Mouse (Mus musculus): ENCODE data around the gene Plk5. TPM values are rescaled to one million over a fixed set of nuclear protein-coding genes. Genes with fewer than 3 reads are reported as not detected.

Gene Plk5
- polyA plus RNA-seq, 1 experiment: 5.9 TPM

DNA sequence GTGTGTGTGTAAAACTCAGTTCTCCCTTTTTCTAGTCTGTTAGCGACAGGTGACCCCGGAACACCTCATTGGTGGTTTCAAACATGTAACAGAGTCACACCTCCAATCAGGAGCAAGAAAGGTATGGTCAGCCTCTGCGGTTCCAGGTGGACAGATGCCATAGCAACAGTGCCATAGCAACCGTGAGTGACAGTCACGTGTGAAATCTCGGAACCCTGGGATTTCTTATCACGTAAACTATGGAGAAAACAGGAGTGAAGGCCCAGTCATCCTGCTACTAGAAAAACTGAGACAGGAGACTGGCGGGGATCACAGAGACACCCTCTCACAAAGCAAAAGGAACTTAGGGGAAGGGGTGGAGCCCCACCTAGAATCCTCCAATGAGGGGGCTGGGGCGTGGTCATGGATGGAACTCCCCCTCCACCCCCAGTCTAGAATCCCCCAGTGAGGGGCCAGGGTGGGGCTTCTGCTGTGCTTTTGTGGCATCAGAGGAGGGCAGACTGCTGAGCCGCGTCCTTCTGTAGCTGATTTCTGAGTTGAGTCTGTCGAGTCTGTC is 15.2 kb downstream of the Plk5 start:
- H3K27ac ChIP-seq (ENCODE audit: insufficient read depth, low read depth, low read length): no peak overlapping the region
- TF ChIP-seq CTCF (IDR thresholded peaks at IDR 0.05; ENCODE audit: extremely low read depth, insufficient read length, insufficient replicate concordance, low read depth, low read length) (no peak), POLR2A (IDR thresholded peaks at IDR 0.05; ENCODE audit: low read depth, low read length) (no peak)
- no peak overlapping the region for H3K4me3 ChIP-seq (ENCODE audit: low read depth, low read length)
- no peaks in the 10 kb centered on the region for H3K36me3 ChIP-seq (ENCODE audit: control insufficient read depth, insufficient read depth, low read length)
- 11% methylated on average over 12 of the region's 12 CpGs for WGBS
- H3K27me3 ChIP-seq (ENCODE audit: control insufficient read depth, insufficient read depth, low read length): no peaks in the 10 kb centered on the region
- peaks cover 8% of the 10 kb centered on the region for H3K4me1 ChIP-seq (ENCODE audit: control insufficient read depth, insufficient read depth, insufficient read length, low read length)

GRCm38 (mm10) chr10:80371983-80372382 is 15.7 kb downstream of the Plk5 start:
- Histone ChIP-seq H3K27ac (ENCODE audit: insufficient read depth, low read depth, low read length) (no peak overlapping the region), H3K4me3 (ENCODE audit: low read depth, low read length) (no peak overlapping the region), H3K4me1 (ENCODE audit: control insufficient read depth, insufficient read depth, insufficient read length, low read length) (peaks cover 6% of the 10 kb centered on the region), H3K36me3 (ENCODE audit: control insufficient read depth, insufficient read depth, low read length) (no peaks in the 10 kb centered on the region), H3K27me3 (ENCODE audit: control insufficient read depth, insufficient read depth, low read length) (no peaks in the 10 kb centered on the region)
- TF ChIP-seq CTCF (IDR thresholded peaks at IDR 0.05; ENCODE audit: extremely low read depth, insufficient read length, insufficient replicate concordance, low read depth, low read length) (no peak), POLR2A (IDR thresholded peaks at IDR 0.05; ENCODE audit: low read depth, low read length) (no peak)
- 60% methylated on average over 9 of the region's 9 CpGs for WGBS

GRCm38 (mm10) chr10:80372706-80373105 is 16.4 kb downstream of the Plk5 start:
- H3K36me3 ChIP-seq (ENCODE audit: control insufficient read depth, insufficient read depth, low read length): no peaks in the 10 kb centered on the region
- no peak overlapping the region for H3K4me3 ChIP-seq (ENCODE audit: low read depth, low read length)
- H3K27ac ChIP-seq (ENCODE audit: insufficient read depth, low read depth, low read length): no peak overlapping the region
- TF ChIP-seq CTCF (IDR thresholded peaks at IDR 0.05; ENCODE audit: extremely low read depth, insufficient read length, insufficient replicate concordance, low read depth, low read length): no peak
- TF ChIP-seq POLR2A (IDR thresholded peaks at IDR 0.05; ENCODE audit: low read depth, low read length): no peak
- WGBS: 82% methylated on average over 6 of the region's 6 CpGs
- H3K27me3 ChIP-seq (ENCODE audit: control insufficient read depth, insufficient read depth, low read length): no peaks in the 10 kb centered on the region
- H3K4me1 ChIP-seq (ENCODE audit: control insufficient read depth, insufficient read depth, insufficient read length, low read length): no peaks in the 10 kb centered on the region

DNA sequence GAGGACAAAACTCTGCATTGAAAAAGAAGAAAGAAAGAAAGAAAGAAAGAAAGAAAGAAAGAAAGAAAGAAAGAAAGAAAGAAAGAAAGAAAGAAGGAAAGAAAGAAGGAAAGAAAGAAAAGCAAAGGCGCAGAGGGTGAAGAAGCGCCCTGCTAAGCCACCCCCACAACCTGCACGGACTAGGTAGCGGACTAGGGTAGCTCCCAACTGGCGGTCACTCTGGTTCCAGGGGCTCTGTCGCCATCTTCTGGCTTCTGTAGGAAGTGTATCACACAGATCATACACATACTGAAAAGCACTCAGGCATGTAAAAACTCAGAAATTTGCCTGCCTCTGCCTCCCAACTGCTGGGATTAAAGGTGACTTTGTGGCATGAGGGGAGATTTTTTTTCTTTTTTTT is 17.8 kb downstream of the Plk5 start:
- H3K4me1 ChIP-seq (ENCODE audit: control insufficient read depth, insufficient read depth, insufficient read length, low read length): no peaks in the 10 kb centered on the region
- H3K4me3 ChIP-seq (ENCODE audit: low read depth, low read length): no peak overlapping the region
- no peak for TF ChIP-seq POLR2A (IDR thresholded peaks at IDR 0.05; ENCODE audit: low read depth, low read length)
- peak; percentile 69; the same call in 1 of the 2 replicates for TF ChIP-seq CTCF (IDR thresholded peaks at IDR 0.05; ENCODE audit: extremely low read depth, insufficient read length, insufficient replicate concordance, low read depth, low read length)
- H3K27ac ChIP-seq (ENCODE audit: insufficient read depth, low read depth, low read length): no peak overlapping the region
- no peaks in the 10 kb centered on the region for H3K36me3 ChIP-seq (ENCODE audit: control insufficient read depth, insufficient read depth, low read length)
- H3K27me3 ChIP-seq (ENCODE audit: control insufficient read depth, insufficient read depth, low read length): no peaks in the 10 kb centered on the region
- 26% methylated on average over 6 of the region's 6 CpGs for WGBS

- Histone ChIP-seq H3K4me3 (ENCODE audit: low read depth, low read length) (no peak overlapping the region), H3K27ac (ENCODE audit: insufficient read depth, low read depth, low read length) (no peak overlapping the region), H3K36me3 (ENCODE audit: control insufficient read depth, insufficient read depth, low read length) (peaks cover 4% of the 10 kb centered on the region), H3K27me3 (ENCODE audit: control insufficient read depth, insufficient read depth, low read length) (no peaks in the 10 kb centered on the region), H3K4me1 (ENCODE audit: control insufficient read depth, insufficient read depth, insufficient read length, low read length) (no peaks in the 10 kb centered on the region)
- no peak for TF ChIP-seq POLR2A (IDR thresholded peaks at IDR 0.05; ENCODE audit: low read depth, low read length)
- peak; percentile 95 for TF ChIP-seq CTCF (IDR thresholded peaks at IDR 0.05; ENCODE audit: extremely low read depth, insufficient read length, insufficient replicate concordance, low read depth, low read length)
- WGBS: 1% methylated on average over 7 of the region's 7 CpGs
Measured at GRCm38 (mm10) chr10:80376160-80376559, 19.9 kb downstream of the Plk5 start.

DNA sequence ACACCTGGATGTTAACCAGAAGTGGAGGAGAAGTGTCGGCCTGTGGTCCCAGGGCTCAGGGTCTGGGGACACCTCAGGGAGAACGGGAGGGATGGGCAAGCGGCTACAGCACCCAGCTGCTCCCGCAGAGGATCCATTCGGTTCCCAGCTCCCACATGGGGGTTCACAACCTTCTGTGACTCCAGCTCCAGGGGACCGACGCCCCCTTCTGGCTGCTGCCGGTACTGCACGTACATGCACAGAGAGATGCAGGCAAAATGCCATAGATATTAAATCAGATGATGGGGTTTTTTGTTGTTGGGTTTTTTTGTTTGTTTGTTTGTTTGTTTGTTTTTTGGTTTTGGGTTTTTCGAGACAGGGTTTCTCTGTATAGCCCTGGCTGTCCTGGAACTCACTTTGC is 21.5 kb downstream of the Plk5 start:
- 50% methylated on average over 10 of the region's 10 CpGs for WGBS
- H3K4me1 ChIP-seq (ENCODE audit: control insufficient read depth, insufficient read depth, insufficient read length, low read length): no peaks in the 10 kb centered on the region
- no peak overlapping the region for H3K4me3 ChIP-seq (ENCODE audit: low read depth, low read length)
- H3K27ac ChIP-seq (ENCODE audit: insufficient read depth, low read depth, low read length): no peak overlapping the region
- peak; percentile 67; the same call in 1 of the 2 replicates for TF ChIP-seq CTCF (IDR thresholded peaks at IDR 0.05; ENCODE audit: extremely low read depth, insufficient read length, insufficient replicate concordance, low read depth, low read length)
- no peak for TF ChIP-seq POLR2A (IDR thresholded peaks at IDR 0.05; ENCODE audit: low read depth, low read length)
- H3K36me3 ChIP-seq (ENCODE audit: control insufficient read depth, insufficient read depth, low read length): peaks cover 12% of the 10 kb centered on the region
- no peaks in the 10 kb centered on the region for H3K27me3 ChIP-seq (ENCODE audit: control insufficient read depth, insufficient read depth, low read length)

- no peak overlapping the region for H3K27ac ChIP-seq (ENCODE audit: insufficient read depth, low read depth, low read length)
- H3K4me3 ChIP-seq (ENCODE audit: low read depth, low read length): no peak overlapping the region
- no peaks in the 10 kb centered on the region for H3K27me3 ChIP-seq (ENCODE audit: control insufficient read depth, insufficient read depth, low read length)
- TF ChIP-seq POLR2A (IDR thresholded peaks at IDR 0.05; ENCODE audit: low read depth, low read length): no peak
- no peak for TF ChIP-seq CTCF (IDR thresholded peaks at IDR 0.05; ENCODE audit: extremely low read depth, insufficient read length, insufficient replicate concordance, low read depth, low read length)
- peaks cover 10% of the 10 kb centered on the region for H3K4me1 ChIP-seq (ENCODE audit: control insufficient read depth, insufficient read depth, insufficient read length, low read length)
- peaks cover 12% of the 10 kb centered on the region for H3K36me3 ChIP-seq (ENCODE audit: control insufficient read depth, insufficient read depth, low read length)
- 91% methylated on average over 7 of the region's 7 CpGs for WGBS
Measured at GRCm38 (mm10) chr10:80382641-80383365, 26.5 kb downstream of the Plk5 start.
